Mouse (Mus musculus) embryonic fibroblast, embryonic 13.5 days (primary cell): ENCODE results near the gene Sf3a2. TPM values are rescaled to one million over a fixed set of nuclear protein-coding genes. Genes with fewer than 3 reads are reported as not detected.

Source experiments
- H3K27ac ChIP-seq: 2 replicates; pipeline ENCODE4 v1.5.1; 2012; ENCODE audit warnings: low read length, control low read depth, inconsistent platforms; ENCODE audit not compliant: insufficient read depth
- H3K4me1 ChIP-seq: 2 replicates; pipeline ENCODE4 v1.6.1; 2011; ENCODE audit warnings: low read length; ENCODE audit not compliant: control insufficient read depth, insufficient read depth
- H3K4me3 ChIP-seq: 2 replicates; pipeline ENCODE4 v1.5.1; 2011; ENCODE audit warnings: mild to moderate bottlenecking, control low read depth, low read length; ENCODE audit not compliant: insufficient read depth
- CTCF ChIP-seq: IDR thresholded peaks from 2 replicates; pipeline ENCODE4 v1.5.1; 2011; ENCODE audit warnings: mild to moderate bottlenecking, control low read depth, low read length, moderate library complexity, borderline replicate concordance; ENCODE audit not compliant: insufficient read depth
- POLR2A ChIP-seq: IDR thresholded peaks from 2 replicates; pipeline ENCODE4 v1.6.1; 2011; ENCODE audit warnings: low read depth, mild to moderate bottlenecking, control low read depth, low read length, moderate library complexity
- polyA plus RNA-seq: library from polyadenylated mRNA; stranded (reverse); fragments of >200 nt; gene quantifications from 2 replicates; pipeline ENCODE4 v1.2.4, GENCODE M21; 2011; ENCODE audit warnings: low read depth; ENCODE audit not compliant: missing spikeins, insufficient read length

Sf3a2 gene
- polyA plus RNA-seq, 1 experiment = 49.3 TPM

DNA sequence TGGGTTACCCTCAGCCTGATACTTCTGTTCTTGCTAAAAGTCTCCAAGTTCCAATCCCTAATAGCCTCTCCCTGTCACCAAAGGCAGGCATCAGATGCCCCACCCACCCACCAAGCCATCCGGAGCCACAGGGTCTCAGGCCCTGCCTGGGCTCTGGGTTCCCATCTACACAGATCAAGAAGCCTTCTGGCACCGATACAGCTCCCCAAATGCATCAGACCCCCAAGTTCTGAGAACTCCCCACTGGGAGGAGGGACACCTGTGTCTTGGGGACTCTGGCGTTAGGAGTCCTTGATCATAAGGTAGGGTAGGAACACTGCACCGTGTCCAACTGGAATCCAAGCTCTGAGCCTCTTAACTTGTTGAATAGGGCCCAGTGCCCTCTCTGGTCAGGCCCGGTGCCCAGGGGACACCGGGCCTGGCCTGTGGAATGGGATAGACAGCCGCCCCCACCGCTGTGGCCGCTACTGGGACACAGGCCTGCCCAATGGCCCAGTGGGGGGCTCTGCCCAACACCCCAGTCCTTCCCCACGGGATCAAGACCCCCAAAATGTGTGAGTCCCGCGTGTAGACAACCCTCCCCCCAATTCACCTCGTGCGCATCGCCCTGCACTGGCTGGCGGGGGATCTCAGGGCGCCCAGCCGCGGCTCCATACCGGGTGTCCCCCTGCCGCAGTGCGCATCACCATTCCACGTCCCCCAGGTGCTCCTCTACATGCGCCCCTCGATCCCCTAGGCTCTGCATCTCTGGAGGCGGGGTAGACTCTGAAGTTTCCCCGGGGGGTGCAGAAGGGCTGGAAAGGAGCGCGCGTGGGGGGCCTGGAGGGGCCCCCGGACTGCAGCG is 45.3 kb downstream of the Sf3a2 start:
- TF ChIP-seq CTCF (no peak), POLR2A (no peak)

DNA sequence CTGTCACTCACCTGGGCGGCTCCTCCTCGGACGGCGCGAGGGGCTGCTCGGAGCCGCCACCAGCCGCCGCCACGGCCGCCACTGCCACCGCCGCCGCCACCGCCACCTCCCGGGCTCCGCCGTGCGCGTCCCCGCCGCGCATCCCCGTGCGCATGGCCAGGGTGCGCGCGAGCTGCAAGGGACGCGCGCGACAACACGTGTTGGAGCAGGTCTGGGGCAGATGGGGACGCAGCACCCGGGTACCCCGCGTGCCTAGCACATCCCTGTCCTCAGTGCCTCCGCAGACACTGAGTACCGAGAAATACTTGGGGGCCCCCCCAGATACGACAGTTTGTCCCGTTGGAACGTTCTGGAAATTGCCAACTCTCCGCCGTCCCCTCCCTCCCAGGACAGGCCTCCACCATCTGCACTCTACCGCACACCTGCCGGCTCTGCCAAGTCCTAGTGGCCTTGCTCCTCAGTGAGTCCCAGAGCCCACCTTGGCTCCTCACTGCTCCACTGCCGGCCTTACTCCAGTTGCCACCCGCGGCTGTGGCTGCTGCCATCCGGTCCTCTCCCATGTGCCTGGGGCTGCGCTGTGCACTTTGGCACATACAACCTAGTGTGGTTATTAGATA is 46.0 kb downstream of the Sf3a2 start, which contains the start of gene Lingo3:
Gene Lingo3, minus strand, starts transcription at position 109 of the 617 bp plus-strand sequence.
- TF ChIP-seq CTCF (no peak), POLR2A (no peak)
- H3K27ac ChIP-seq = no peak within 1 kb of the TSS

More for the DNA sequence above, 45.3 kb downstream of the Sf3a2 start:
- no peak overlapping the region for H3K4me3 ChIP-seq
- no peak overlapping the region for H3K27ac ChIP-seq
- 0 out of 2 replicates have a peak, but pooled peaks cover 2% of the 10 kb centered on the region for H3K4me1 ChIP-seq

DNA sequence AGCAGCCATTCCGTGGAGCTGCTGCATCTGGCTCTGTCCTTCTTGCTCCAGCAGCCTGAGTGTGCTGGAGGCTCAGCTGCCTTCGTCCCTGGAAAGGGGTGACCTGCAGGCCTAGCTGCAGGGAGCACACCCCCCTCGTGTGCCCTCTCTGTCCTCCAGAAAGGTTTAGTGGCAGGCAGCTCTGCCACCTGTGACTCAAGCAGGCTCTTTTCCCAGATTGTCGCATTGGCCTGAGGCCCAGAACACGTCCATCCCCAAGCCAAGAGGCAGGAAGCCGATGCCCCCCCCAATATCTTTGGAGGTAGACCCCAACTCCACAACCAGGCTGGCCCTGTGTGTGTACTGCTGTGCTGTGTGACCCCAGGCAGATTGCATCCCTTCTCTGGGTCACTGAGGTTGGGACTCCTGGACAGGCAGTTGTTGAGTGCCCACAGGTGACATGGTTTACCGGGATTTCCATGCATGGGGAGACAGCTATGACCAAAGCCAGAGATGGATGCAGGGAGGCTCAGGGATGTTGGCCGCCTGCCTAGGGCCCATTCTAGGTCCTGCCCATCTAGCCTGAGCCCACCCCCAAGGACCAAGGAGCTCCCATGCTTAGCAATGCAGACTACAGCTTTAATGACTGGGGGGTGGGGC is 47.2 kb downstream of the Sf3a2 start:
- no peak for TF ChIP-seq CTCF
- no peak for TF ChIP-seq POLR2A
- H3K27ac ChIP-seq = no peak overlapping the region
- H3K4me1 ChIP-seq = 0 out of 2 replicates have a peak, but pooled peaks cover 2% of the 10 kb centered on the region
- no peak overlapping the region for H3K4me3 ChIP-seq

More for the DNA sequence above, 46.0 kb downstream of the Sf3a2 start, which contains the start of gene Lingo3:
- Histone ChIP-seq H3K4me3 (no peak within 1 kb of the TSS), H3K4me1 (0 out of 2 replicates have a peak, but pooled peaks cover 2% of the 10 kb centered on the region)

DNA sequence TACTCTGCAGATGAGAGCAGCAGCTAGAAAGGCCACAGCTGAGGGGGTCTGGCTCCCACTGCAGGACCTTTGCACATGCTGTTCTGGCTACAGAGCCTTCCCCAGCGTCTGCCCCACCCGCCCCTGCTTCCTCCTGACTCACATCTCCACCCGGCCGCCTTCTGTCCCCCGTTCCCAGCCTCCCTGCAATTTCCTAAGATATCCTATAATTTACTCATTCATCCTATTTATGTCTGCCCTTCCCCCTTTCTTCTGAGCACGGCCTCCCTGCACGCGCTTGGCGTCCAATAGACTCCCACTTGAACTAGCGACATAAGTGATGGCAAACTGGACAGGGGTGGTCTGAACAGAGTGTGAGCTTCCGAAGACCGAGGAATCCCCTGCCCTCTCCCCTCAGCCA is 47.7 kb downstream of the Sf3a2 start:
- TF ChIP-seq CTCF = no peak
- no peak for TF ChIP-seq POLR2A
- H3K4me1 ChIP-seq = 0 out of 2 replicates have a peak, but pooled peaks cover 2% of the 10 kb centered on the region
- H3K27ac ChIP-seq = no peak overlapping the region
- no peak overlapping the region for H3K4me3 ChIP-seq

DNA sequence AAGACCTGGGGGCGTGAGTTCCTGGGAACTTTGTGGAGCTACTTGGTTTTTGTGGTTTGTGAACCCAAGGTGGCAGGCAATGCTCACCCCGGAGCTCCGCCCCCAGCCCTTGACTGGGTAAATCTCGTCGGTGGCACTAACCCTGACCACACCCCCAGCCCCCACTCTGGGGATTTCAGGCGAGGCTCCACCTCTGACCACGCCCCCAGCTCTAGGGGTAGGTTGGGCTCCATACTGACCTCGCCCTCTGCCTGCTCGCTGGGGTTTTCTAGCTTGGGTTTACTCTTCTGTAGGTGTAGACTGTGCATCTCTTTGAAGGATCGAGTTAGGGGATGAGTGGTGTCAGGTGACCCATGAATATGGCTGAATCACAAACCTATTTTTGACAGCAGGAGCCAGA is 50.6 kb downstream of the Sf3a2 start:
- 0 out of 2 replicates have a peak, but pooled peaks cover 2% of the 10 kb centered on the region for H3K4me1 ChIP-seq
- TF ChIP-seq CTCF = no peak
- TF ChIP-seq POLR2A = no peak
- H3K27ac ChIP-seq = no peak overlapping the region
- no peak overlapping the region for H3K4me3 ChIP-seq

Other genes with a start within 250 kb of the Sf3a2 start
- 19.4 and 21.9 TPM in 2 replicates for gene Rexo1, start 236.6 kb upstream of the Sf3a2 start, polyA plus RNA-seq
- 15.5 and 15.9 TPM in 2 replicates for gene Klf16, start 220.9 kb upstream of the Sf3a2 start, polyA plus RNA-seq
- gene Abhd17a, start 207.9 kb upstream of the Sf3a2 start, polyA plus RNA-seq = 42.1 and 58.7 TPM in 2 replicates
- 57.3 and 62.2 TPM in 2 replicates for gene Scamp4, start 195.3 kb upstream of the Sf3a2 start, polyA plus RNA-seq
- 1.4 and 2.9 TPM in 2 replicates for gene Adat3, start 195.3 kb upstream of the Sf3a2 start, polyA plus RNA-seq
- 0.63 and 0.91 TPM in 2 replicates for gene Gm49322, start 192.2 kb upstream of the Sf3a2 start, polyA plus RNA-seq
- gene Csnk1g2, start 175.4 kb upstream of the Sf3a2 start, polyA plus RNA-seq = 92.4 and 105 TPM in 2 replicates
- 21.2 and 22.1 TPM in 2 replicates for gene Btbd2, start 141.1 kb upstream of the Sf3a2 start, polyA plus RNA-seq
- gene Mknk2, start 120.1 kb upstream of the Sf3a2 start, polyA plus RNA-seq = 32.8 and 39.8 TPM in 2 replicates
- 40.9 and 56.0 TPM in 2 replicates for gene Mob3a, start 96.2 kb upstream of the Sf3a2 start, polyA plus RNA-seq
- gene Izumo4, start 96.0 kb upstream of the Sf3a2 start, polyA plus RNA-seq = 24.6 and 38.5 TPM in 2 replicates
- 116 and 155 TPM in 2 replicates for gene Ap3d1, start 55.9 kb upstream of the Sf3a2 start, polyA plus RNA-seq
- gene Dot1l, start 43.0 kb upstream of the Sf3a2 start, polyA plus RNA-seq = 22.3 and 22.4 TPM in 2 replicates
- gene Plekhj1, start 428 bp downstream of the Sf3a2 start, polyA plus RNA-seq = 59.1 and 59.9 TPM in 2 replicates
- not detected in 2 replicates for gene Amh, start 7.0 kb downstream of the Sf3a2 start, polyA plus RNA-seq
- 0.70 TPM in 1 of 2 replicates, not detected in the other for gene Jsrp1, start 15.3 kb downstream of the Sf3a2 start, polyA plus RNA-seq
- 331 and 347 TPM in 2 replicates for gene Oaz1, start 28.5 kb downstream of the Sf3a2 start, polyA plus RNA-seq
- 0.19 TPM in 1 of 2 replicates, not detected in the other for gene Lingo3, start 45.8 kb downstream of the Sf3a2 start, polyA plus RNA-seq
- 75.6 and 106 TPM in 2 replicates for gene Lsm7, start 57.0 kb downstream of the Sf3a2 start, polyA plus RNA-seq
- 23.8 and 30.9 TPM in 2 replicates for gene Sppl2b, start 57.1 kb downstream of the Sf3a2 start, polyA plus RNA-seq
- not detected in 2 replicates for gene Tmprss9, start 73.7 kb downstream of the Sf3a2 start, polyA plus RNA-seq
- 75.8 and 89.2 TPM in 2 replicates for gene Timm13, start 102.8 kb downstream of the Sf3a2 start, polyA plus RNA-seq
- 14.1 and 14.7 TPM in 2 replicates for gene Lmnb2, start 120.0 kb downstream of the Sf3a2 start, polyA plus RNA-seq
- 38.3 and 45.7 TPM in 2 replicates for gene Gadd45b, start 131.9 kb downstream of the Sf3a2 start, polyA plus RNA-seq
- gene Gng7, start 216.7 kb downstream of the Sf3a2 start, polyA plus RNA-seq = 5.3 and 5.4 TPM in 2 replicates
- gene Diras1, start 227.5 kb downstream of the Sf3a2 start, polyA plus RNA-seq = not detected in 2 replicates
- 11.9 and 13.1 TPM in 2 replicates for gene Slc39a3, start 239.2 kb downstream of the Sf3a2 start, polyA plus RNA-seq